Mouse (Mus musculus) cerebellum, postnatal 10 days (tissue): ENCODE results near the gene Madcam1.
A peak's percentile ranks its signal among the peaks of the same experiment; 100 is the strongest.
"Not testable (repeated sequence)": the region's sequence is repeated elsewhere in the genome, so short reads cannot be mapped to it uniquely, and the experiment has no call there.

Experiments used
- DNase-seq, 2 experiments: peaks; one replicate each; pipeline ENCODE4 v3.0.0; 2021; ENCODE audit warnings: mixed read lengths in 2 of 2

Madcam1 gene

DNA sequence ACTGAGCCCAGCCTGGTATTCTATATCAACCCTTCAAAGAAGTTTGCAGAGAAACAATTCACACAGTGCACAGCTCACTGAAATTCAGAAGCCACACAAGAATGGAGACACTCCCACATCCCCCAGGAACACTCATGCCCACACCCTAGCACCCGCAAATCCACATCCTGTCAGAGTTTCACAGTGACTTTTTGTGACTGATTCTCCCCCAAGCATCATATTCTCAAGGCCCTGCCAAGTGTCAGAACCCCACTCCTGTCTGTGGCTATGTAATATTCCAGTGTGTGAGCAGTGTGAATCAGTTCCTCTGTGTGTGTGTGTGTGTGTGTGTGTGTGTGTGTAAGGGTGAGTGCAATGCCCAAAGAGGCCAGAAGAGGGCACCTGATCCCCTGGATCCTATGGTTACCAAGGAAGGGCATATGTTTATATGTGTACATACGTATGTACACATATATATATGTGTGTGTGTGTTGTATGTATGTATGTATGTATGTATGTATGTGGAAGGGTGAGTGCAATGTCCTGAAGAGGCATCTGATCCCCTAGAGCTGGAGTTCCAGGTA, 27.7 kb downstream of the Madcam1 start:
- DNase-seq, result peak; percentile 25 to 54

DNA sequence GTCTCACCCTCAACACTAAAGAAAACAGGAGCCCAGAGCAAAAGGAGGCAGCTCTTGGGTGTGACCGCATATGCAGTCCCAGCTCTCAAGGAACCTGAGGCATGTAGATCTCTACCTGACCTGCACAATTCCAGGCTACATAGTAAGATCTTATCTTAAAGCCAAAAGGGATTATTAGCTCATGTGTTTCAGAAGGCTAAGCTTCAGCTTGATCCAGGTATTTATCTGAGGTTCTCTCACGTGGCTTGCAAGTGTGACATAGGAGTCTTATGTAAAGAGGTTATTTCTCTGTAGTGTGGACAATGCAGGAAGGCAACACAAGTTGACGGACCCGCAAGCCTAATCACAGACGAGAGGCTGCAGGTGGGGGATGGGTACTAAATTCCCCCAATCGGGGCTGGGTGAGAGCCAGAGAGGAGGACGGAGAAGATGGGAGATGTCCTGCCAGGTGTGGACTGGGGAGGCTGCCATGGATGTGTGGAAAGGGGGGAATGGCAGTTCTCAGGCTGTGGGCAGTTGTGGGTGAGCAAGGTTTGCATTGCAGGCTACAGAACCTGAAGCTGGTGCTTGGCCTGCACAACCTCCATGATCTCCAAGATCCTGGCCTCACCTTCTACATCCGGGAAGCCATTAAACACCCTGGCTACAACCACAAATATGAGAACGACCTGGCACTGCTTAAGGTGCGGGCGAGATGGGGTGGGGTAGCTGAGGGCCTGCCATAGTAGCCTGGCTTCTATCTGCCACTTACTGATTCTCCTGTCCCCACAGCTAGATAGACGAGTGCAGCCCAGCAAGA, 29.4 kb downstream of the Madcam1 start:
- DNase-seq, result peak; percentile 61 to 67

GRCm38 (mm10) chr10:79694379-79694655, 30.0 kb downstream of the Madcam1 start:
- DNase-seq, result peak; percentile 76 to 83

- peak; percentile 91 for DNase-seq
Observed at GRCm38 (mm10) chr10:79695231-79696128, 31.1 kb downstream of the Madcam1 start.

GRCm38 (mm10) chr10:79696129-79696651, 31.8 kb downstream of the Madcam1 start:
- peak in 1 of 2 experiments; percentile 36 for DNase-seq

DNA sequence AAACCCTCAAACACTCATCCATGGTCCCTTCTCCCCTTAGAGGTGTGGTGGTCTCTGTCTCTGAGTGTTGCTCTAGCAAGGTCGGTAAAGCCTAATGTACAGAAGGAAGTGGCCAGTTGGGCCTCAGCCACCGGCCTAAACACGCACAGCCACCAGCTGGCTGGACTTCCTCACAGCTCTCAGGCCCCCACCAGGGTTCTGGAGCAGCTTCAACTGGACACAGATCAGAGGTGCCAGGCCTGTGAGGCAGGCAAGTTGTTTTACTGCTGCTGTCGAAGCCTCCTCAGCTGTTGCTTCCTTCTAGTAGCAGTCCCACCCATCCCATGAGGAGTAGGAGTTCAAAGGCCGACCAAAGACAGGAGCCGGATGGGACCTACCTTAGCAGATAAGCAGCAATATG, 33.6 kb downstream of the Madcam1 start:
- DNase-seq, result peak; percentile 91 to 94

DNA sequence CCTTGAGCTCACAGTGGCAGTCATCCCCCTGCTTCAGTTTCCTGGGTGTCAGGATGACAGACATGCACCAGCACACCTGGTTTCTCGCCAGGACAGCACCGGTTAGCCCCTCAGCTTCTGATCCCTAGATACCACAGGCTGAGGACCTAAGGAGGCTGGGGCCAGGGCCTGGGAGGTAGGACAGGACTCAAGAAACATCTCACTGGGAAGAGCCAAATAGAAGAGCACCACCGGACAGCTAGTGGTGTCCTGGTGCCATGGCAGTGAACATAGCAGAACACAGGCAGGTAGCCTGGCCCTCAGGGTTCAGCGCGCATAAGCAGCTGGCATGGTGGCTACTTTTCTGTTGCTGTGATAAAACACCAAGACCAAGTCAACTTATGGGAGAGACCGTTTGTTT, 34.1 kb downstream of the Madcam1 start:
- DNase-seq, result peak; percentile 22 to 30

GRCm38 (mm10) chr10:79700676-79701075, 36.3 kb downstream of the Madcam1 start:
- peak; percentile 17 to 27 for DNase-seq

- peak; percentile 19 to 29 for DNase-seq
Observed at GRCm38 (mm10) chr10:79701443-79702129, 37.2 kb downstream of the Madcam1 start.

DNA sequence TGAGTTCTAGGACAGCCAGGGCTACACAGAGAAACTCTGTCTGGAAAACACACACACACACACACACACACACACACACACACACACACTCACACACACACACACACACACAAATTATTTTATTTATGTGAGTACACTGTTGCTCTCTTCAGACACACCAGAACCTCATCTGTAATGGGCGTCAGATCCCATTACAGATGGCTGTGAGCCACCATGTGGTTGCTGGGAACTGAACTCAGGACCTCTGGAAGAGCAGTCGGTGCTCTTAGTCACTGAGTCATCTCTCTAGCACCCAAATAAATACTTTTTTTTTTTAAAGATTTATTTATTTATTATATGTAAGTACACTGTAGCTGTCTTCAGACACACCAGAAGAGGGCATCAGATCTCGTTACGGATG, 38.6 kb downstream of the Madcam1 start:
- not testable (repeated sequence) for DNase-seq

- no peak for DNase-seq
Observed at GRCm38 (mm10) chr10:79703541-79703940, 39.2 kb downstream of the Madcam1 start.

DNA sequence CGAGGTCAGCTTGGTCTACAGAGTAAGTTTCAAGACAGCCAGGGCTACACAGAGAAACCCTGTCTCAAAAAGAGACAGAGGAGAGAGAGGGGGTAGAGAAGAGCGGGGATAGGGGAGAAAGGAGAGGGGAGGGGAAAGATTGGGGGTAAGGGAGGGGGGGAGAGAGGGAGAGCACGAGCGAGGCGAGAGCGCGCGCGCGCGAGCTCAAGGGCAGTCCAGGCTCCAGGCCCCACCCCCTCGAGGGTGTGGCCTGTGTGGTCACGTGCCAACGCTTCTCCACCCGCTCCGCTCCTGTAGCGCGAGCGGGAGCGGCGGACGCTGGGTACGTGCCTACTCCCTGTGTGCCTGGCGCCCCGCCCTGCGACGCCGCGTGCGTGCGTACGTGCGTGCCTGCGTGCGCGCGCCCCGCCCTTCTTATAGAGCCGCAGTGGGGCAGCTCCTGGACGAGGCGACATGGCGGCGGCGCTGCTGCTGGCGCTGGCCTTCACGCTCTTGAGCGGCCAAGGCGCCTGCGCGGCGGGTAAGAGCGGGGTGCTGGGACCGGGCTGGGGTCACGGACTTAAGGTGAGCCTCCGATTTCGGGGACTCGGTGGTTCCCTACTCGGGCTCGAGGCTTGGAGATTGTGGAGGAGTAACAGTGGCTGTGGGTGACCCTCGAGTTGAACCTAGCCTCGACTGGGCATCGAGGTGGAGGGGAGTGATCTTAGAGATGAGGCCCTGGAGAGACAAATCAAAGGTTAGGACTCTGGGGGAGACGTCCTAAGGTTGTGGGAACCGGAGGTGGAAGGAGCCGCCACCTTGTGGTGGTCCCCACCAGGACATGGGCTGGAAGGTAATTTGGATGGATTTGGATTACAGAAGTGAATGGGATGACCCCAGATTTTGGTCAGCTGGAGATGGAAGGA, 40.0 kb downstream of the Madcam1 start, which contains the start of gene Bsg:
Gene Bsg, plus strand, starts transcription at position 427 of the 905 bp plus-strand sequence.
- peak; percentile 100 for DNase-seq

GRCm38 (mm10) chr10:79704970-79705360, 40.6 kb downstream of the Madcam1 start:
- DNase-seq, result peak; percentile 28 to 50

DNA sequence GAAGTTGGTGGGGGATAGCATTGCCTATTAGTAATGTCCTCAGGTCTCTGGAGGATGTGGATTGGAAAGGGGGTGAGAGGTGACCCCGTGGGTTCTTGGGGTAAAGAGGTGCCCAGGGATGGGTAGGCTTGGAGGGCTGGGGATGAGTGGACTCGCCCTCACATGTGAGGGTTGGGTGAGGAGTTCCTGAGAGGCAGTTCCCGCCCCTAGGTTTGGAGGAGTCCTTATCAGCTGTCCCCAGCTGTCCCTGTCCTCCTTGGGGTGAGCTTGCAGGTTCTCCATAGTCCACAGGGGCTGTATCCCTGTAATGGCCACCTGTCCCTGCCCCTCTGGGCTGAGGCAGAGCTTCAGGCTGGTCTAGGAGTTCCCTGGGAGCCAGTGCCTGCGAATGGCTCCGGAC, 41.6 kb downstream of the Madcam1 start:
- DNase-seq, result no peak

- DNase-seq, result peak; percentile 47 to 51
Observed at GRCm38 (mm10) chr10:79706406-79707094, 42.2 kb downstream of the Madcam1 start.

- DNase-seq, result peak; percentile 47 to 49
Observed at GRCm38 (mm10) chr10:79707162-79707561, 42.8 kb downstream of the Madcam1 start.

- no peak for DNase-seq
Observed at GRCm38 (mm10) chr10:79707759-79708158, 43.4 kb downstream of the Madcam1 start.

GRCm38 (mm10) chr10:79708668-79709067, 44.3 kb downstream of the Madcam1 start:
- peak in 1 of 2 experiments; percentile 36 for DNase-seq

DNA sequence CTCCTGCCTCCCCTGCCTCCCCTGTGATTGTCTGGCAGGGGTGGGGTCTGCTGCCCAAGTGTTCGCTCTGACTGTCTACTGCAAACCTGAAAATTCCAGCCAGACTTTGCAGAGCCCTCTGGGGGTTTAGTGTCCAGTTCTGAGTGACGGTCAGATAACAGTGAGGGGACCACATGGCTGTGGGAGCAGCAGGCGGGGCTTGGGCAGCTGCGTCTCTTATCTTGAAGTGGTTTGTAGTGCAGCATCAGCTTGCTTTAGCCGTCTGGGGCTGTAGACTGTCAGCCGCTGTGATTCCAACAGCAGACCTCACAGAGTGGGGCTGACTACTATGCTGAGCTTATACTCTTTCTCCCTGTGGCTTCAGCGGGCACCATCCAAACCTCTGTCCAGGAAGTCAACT, 44.9 kb downstream of the Madcam1 start:
- no peak for DNase-seq

GRCm38 (mm10) chr10:79712029-79712428, 47.7 kb downstream of the Madcam1 start:
- DNase-seq, result peak; percentile 20 to 50
